Mouse (Mus musculus) brain, embryonic 14.5 days (tissue): Measurements from ENCODE around the gene Lnp1. TPM values are rescaled to one million over a fixed set of nuclear protein-coding genes. Genes with fewer than 3 reads are reported as not detected.
"Not testable (repeated sequence)": the region's sequence is repeated elsewhere in the genome, so short reads cannot be mapped to it uniquely, and the experiment has no call there.

Experiments used
- DNase-seq: peaks from one replicate; pipeline ENCODE4 v3.0.0-alpha.2; 2011; ENCODE audit warnings: low read depth
- CTCF ChIP-seq: fragments of 200-500 bp; IDR thresholded peaks from 2 replicates; pipeline ENCODE4 v1.5.1; 2012; ENCODE audit warnings: inconsistent platforms, mild to moderate bottlenecking, moderate library complexity, borderline replicate concordance; ENCODE audit not compliant: insufficient read depth, insufficient read length; ENCODE audit errors: extremely low read depth
- POLR2A ChIP-seq: fragments of 200-500 bp; IDR thresholded peaks from 2 replicates; pipeline ENCODE4 v1.6.1; 2012; ENCODE audit warnings: mild to moderate bottlenecking, inconsistent platforms, borderline replicate concordance; ENCODE audit not compliant: poor library complexity, insufficient read depth, insufficient read length, severe bottlenecking; ENCODE audit errors: extremely low read depth
- polyA plus RNA-seq: library from polyadenylated mRNA; depleted of rRNA; stranded (reverse); fragments of >200 nt; gene quantifications from 2 replicates; pipeline ENCODE4 v1.2.3, GENCODE M21; 2012; rRNA removed

Gene Lnp1
- polyA plus RNA-seq, result 0.14 TPM in 1 of 2 replicates, not detected in the other

- TF ChIP-seq CTCF (no peak), POLR2A (no peak)
- peak; percentile 37 for DNase-seq
Measured at GRCm38 (mm10) chr16:56928023-56928422, at the start of gene Lnp1. Lnp1 (minus strand) TSS chr16:56928061.

GRCm38 (mm10) chr16:56974646-56975045, 46.8 kb upstream of the Lnp1 start:
- TF ChIP-seq POLR2A (no peak), CTCF (no peak)
- no peak for DNase-seq

GRCm38 (mm10) chr16:56958311-56958710, 30.4 kb upstream of the Lnp1 start:
- DNase-seq, result not testable (repeated sequence)

DNA sequence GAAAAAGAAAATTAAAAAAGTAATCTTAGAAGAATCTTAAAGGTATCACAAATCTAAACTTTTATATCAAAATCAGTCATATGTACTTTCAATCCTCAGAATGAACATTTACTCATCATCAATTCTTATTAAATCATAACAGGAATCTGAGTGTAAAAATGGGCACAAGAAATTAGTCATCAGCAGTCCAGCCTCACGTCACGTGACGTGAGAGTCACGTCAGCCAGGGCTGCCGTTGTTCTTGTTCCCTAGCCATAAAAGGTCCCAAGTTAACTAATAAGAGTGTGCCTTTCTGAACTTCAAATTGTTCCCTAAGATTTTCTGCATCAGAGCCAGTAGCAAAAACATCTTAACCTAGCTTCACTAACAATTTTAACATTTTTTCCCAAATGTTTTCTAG, 21.2 kb upstream of the Lnp1 start:
- DNase-seq, result no peak
- TF ChIP-seq CTCF (no peak), POLR2A (no peak)

DNA sequence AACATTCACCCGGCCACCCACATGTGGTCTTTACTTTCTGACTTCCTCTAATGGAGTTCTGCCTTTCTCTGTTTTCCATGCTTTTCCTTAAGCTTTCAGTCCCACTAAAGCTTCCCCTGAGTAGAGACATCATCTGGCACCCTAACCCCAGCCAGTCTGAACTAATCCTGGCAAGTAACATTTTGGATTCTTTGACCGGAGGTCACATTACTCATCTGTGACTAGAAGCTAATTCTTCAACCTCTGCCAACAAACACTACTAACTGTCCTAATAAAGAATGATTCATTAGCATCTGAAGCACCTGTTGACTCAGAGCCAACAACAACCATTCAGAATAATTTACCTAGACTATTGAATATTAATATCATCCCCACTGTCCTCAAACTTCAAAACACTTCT, 14.5 kb upstream of the Lnp1 start:
- no peak for DNase-seq
- TF ChIP-seq POLR2A, result no peak
- TF ChIP-seq CTCF, result no peak

- no peak for TF ChIP-seq POLR2A
- TF ChIP-seq CTCF, result peak; percentile 6; the same call in 1 of the 2 replicates
- DNase-seq, result peak; percentile 82
Measured at GRCm38 (mm10) chr16:56920102-56920657, 7.7 kb downstream of the Lnp1 start.

- TF ChIP-seq POLR2A (no peak), CTCF (no peak)
- DNase-seq, result no peak
Measured at GRCm38 (mm10) chr16:56917230-56917629, 10.6 kb downstream of the Lnp1 start.

DNA sequence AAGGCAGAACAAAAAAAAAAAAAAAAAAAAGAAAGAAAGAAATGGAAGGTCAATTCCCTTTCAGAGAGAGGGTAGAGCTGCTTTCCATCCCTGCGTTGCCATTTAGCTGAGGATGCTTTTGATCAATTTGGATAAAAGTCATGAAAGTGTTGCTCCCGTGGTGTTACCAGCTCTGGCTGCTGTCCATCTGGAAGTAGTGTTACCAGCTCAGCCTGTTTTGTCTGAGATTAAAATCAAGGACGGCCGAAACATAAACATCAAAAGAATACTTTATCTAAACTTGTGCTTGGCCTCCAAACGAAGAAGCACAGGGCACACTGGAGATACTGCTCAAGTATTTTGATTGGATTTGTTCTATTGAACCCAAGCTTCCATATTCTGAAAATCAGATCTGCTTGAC, 18.9 kb downstream of the Lnp1 start:
- no peak for DNase-seq
- TF ChIP-seq CTCF (no peak), POLR2A (no peak)

- DNase-seq, result not testable (repeated sequence)
Measured at GRCm38 (mm10) chr16:56902206-56902605, 25.7 kb downstream of the Lnp1 start.

- TF ChIP-seq CTCF (no peak), POLR2A (no peak)
- no peak for DNase-seq
Measured at GRCm38 (mm10) chr16:56891583-56891982, 36.3 kb downstream of the Lnp1 start.

- peak; percentile 5 for DNase-seq
Measured at GRCm38 (mm10) chr16:56886616-56887116, 41.2 kb downstream of the Lnp1 start.

GRCm38 (mm10) chr16:56885824-56886615, 41.8 kb downstream of the Lnp1 start, which contains the start of gene Tmem45a:
Tmem45a (minus strand) TSS chr16:56886166.
- DNase-seq, result peak; percentile 85
- TF ChIP-seq CTCF, result no peak
- no peak for TF ChIP-seq POLR2A

More at GRCm38 (mm10) chr16:56886616-56887116, 41.2 kb downstream of the Lnp1 start:
- TF ChIP-seq CTCF (no peak), POLR2A (no peak)
